7 mouse cellular contexts compared by ENCODE assay signal in the genomic region with DNA sequence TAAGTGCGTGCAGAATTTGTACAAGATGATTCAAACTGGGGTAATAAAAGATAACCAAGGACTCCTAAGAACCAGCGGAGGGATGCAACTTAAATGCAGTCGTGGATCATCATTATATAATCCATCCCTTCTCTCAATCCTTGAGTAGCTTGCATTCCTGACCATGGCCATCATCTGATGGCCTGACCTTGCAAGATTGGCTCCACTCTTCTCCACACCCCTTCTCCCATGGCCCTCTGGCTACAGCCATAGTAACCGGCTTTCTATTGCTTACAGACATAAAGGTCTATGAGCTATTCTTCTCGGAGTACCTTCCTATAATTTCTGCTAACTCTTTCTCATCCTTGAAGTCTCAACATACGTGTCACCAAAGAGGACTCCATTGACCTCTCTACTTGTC. TPM values are rescaled to one million over a fixed set of nuclear protein-coding genes. Genes with fewer than 3 reads are reported as not detected.
DNase-seq lines count a peak whose midpoint lies in the region; ATAC-seq and TF ChIP-seq lines count a peak whose summit lies in the region.

No protein-coding gene starts in this region.

- 53% methylated on average over 6 of the region's 6 CpGs for WGBS in lung, embryonic 16.5 days
- 71% methylated on average over 6 of the region's 6 CpGs for WGBS in limb, embryonic 11.5 days
- WGBS in stomach, embryonic 15.5 days = 52% methylated on average over 6 of the region's 6 CpGs

- H3K4me2 ChIP-seq in lung, embryonic 16.5 days (ENCODE audit: low read depth, low read length) = peak overlapping the region; percentile 45
- H3K4me2 ChIP-seq in limb, embryonic 11.5 days (ENCODE audit: low read depth, severe bottlenecking) = peak overlapping the region; percentile 75
- H3K4me2 ChIP-seq in stomach, embryonic 15.5 days = peak overlapping the region; percentile 53

- no peak for ATAC-seq in lung, embryonic 16.5 days (ENCODE audit: low read depth)
- ATAC-seq in limb, embryonic 11.5 days (ENCODE audit: insufficient number of reproducible peaks, low FRiP score, low TSS enrichment, low read depth) = no peak
- no peak for ATAC-seq in stomach, embryonic 15.5 days (ENCODE audit: insufficient read depth, low FRiP score, low read depth)

- H3K4me1 ChIP-seq in lung, embryonic 16.5 days (replicated peaks; ENCODE audit: control insufficient read depth, insufficient read depth, low read length) = peaks cover 28% of the 10 kb centered on the region
- H3K4me1 ChIP-seq in embryonic fibroblast, embryonic 13.5 days (ENCODE audit: control insufficient read depth, insufficient read depth, low read length) = peaks cover 15% of the 10 kb centered on the region
- peaks cover 11% of the 10 kb centered on the region for H3K4me1 ChIP-seq in limb, embryonic 11.5 days (ENCODE audit: control insufficient read depth, insufficient read depth, low read length)
- H3K4me1 ChIP-seq in stomach, embryonic 15.5 days = peaks cover 18% of the 10 kb centered on the region

- no peaks in the 10 kb centered on the region for H3K9me3 ChIP-seq in lung, embryonic 16.5 days (ENCODE audit: control insufficient read depth, low read length)
- no peaks in the 10 kb centered on the region for H3K9me3 ChIP-seq in limb, embryonic 11.5 days (ENCODE audit: control insufficient read depth, low read length)
- H3K9me3 ChIP-seq in stomach, embryonic 15.5 days = no peaks in the 10 kb centered on the region

- no peak for TF ChIP-seq POLR2A in embryonic fibroblast, embryonic 13.5 days (IDR thresholded peaks at IDR 0.05; ENCODE audit: low read depth, low read length)

- DNase-seq in lung, postnatal 10 days = no peak
- no peak for DNase-seq in limb, embryonic 11.5 days (ENCODE audit: low spot score)
- DNase-seq in frontal cortex, postnatal 14 days (ENCODE audit: low spot score in 2 of 2) = no peak
- DNase-seq in B cell, adult 2 months = no peak

- H3K27me3 ChIP-seq in lung, embryonic 16.5 days (ENCODE audit: control insufficient read depth, insufficient read depth, low read depth, low read length) = no peaks in the 10 kb centered on the region
- no peaks in the 10 kb centered on the region for H3K27me3 ChIP-seq in limb, embryonic 11.5 days (ENCODE audit: control insufficient read depth, insufficient read depth, low read length)
- H3K27me3 ChIP-seq in stomach, embryonic 15.5 days (replicated peaks) = no peaks in the 10 kb centered on the region

- H3K27ac ChIP-seq in lung, embryonic 16.5 days (ENCODE audit: low read length) = no peak overlapping the region
- peak overlapping the region; percentile 92 for H3K27ac ChIP-seq in embryonic fibroblast, embryonic 13.5 days (ENCODE audit: insufficient read depth, low read length)
- no peak overlapping the region for H3K27ac ChIP-seq in limb, embryonic 11.5 days (replicated peaks; ENCODE audit: low read depth, low read length)
- H3K27ac ChIP-seq in stomach, embryonic 15.5 days = peak overlapping the region; percentile 96; the same call in 1 of the 2 replicates

- peak overlapping the region; percentile 95 for H3K4me3 ChIP-seq in lung, embryonic 16.5 days (ENCODE audit: low read length)
- H3K4me3 ChIP-seq in embryonic fibroblast, embryonic 13.5 days (ENCODE audit: insufficient read depth, low read length) = peak overlapping the region; percentile 99
- peak overlapping the region; percentile 92 for H3K4me3 ChIP-seq in limb, embryonic 11.5 days (ENCODE audit: low read depth, low read length)
- peak overlapping the region; percentile 98 for H3K4me3 ChIP-seq in stomach, embryonic 15.5 days (replicated peaks)

- peaks cover 2% of the 10 kb centered on the region; the same call in 1 of the 2 replicates for H3K36me3 ChIP-seq in lung, embryonic 16.5 days (ENCODE audit: control insufficient read depth, insufficient read depth, low read length)
- H3K36me3 ChIP-seq in limb, embryonic 11.5 days (ENCODE audit: control insufficient read depth, insufficient read depth, low read length) = peaks cover 4% of the 10 kb centered on the region
- H3K36me3 ChIP-seq in stomach, embryonic 15.5 days = no peaks in the 10 kb centered on the region

- peak overlapping the region; percentile 98 for H3K9ac ChIP-seq in lung, embryonic 16.5 days (ENCODE audit: low read length)
- peak overlapping the region; percentile 96; the same call in 1 of the 2 replicates for H3K9ac ChIP-seq in limb, embryonic 11.5 days (ENCODE audit: low read length)
- H3K9ac ChIP-seq in stomach, embryonic 15.5 days = no peak overlapping the region

- TF ChIP-seq CTCF in embryonic fibroblast, embryonic 13.5 days (IDR thresholded peaks at IDR 0.05; ENCODE audit: borderline replicate concordance, insufficient read depth, low read length) = no peak

RNA-seq across cellular contexts. Expression of gene Pofut1, which starts 0.8 kb away (rescaled TPM):
- 6.2 and 6.7 TPM in 2 replicates for polyA plus RNA-seq in lung, embryonic 16.5 days (2015; fragmentation: Nextera tagmentation; extraction: Ambion mirVana)
- polyA plus RNA-seq in embryonic fibroblast, embryonic 13.5 days (2011; ENCODE audit: insufficient read length, low read depth, missing spikeins) = 45.7 and 49.7 TPM in 2 replicates
- 7.3 and 7.9 TPM in 2 replicates for polyA plus RNA-seq in limb, embryonic 11.5 days (2014; fragmentation: Nextera tagmentation; extraction: Ambion mirVana)
- polyA plus RNA-seq in stomach, embryonic 15.5 days (2015; fragmentation: Nextera tagmentation; extraction: Ambion mirVana) = 8.8 and 9.0 TPM in 2 replicates

RNA-seq across cellular contexts. Expression of gene Plagl2, which starts 0.9 kb away (rescaled TPM):
- 14.4 and 17.1 TPM in 2 replicates for polyA plus RNA-seq in lung, embryonic 16.5 days (2015; fragmentation: Nextera tagmentation; extraction: Ambion mirVana)
- 14.0 and 15.3 TPM in 2 replicates for polyA plus RNA-seq in embryonic fibroblast, embryonic 13.5 days (2011; ENCODE audit: insufficient read length, low read depth, missing spikeins)
- 29.6 and 33.0 TPM in 2 replicates for polyA plus RNA-seq in limb, embryonic 11.5 days (2014; fragmentation: Nextera tagmentation; extraction: Ambion mirVana)
- polyA plus RNA-seq in stomach, embryonic 15.5 days (2015; fragmentation: Nextera tagmentation; extraction: Ambion mirVana) = 20.5 and 25.6 TPM in 2 replicates

RNA-seq across cellular contexts. Expression of gene Tspyl3, which starts 16.9 kb away (rescaled TPM):
- 8.4 and 8.7 TPM in 2 replicates for polyA plus RNA-seq in lung, embryonic 16.5 days (2015; fragmentation: Nextera tagmentation; extraction: Ambion mirVana)
- polyA plus RNA-seq in embryonic fibroblast, embryonic 13.5 days (2011; ENCODE audit: insufficient read length, low read depth, missing spikeins) = 4.7 and 5.3 TPM in 2 replicates
- polyA plus RNA-seq in limb, embryonic 11.5 days (2014; fragmentation: Nextera tagmentation; extraction: Ambion mirVana) = 6.1 and 7.9 TPM in 2 replicates
- 8.6 and 9.9 TPM in 2 replicates for polyA plus RNA-seq in stomach, embryonic 15.5 days (2015; fragmentation: Nextera tagmentation; extraction: Ambion mirVana)

RNA-seq across cellular contexts. Expression of gene Kif3b, which starts 49.1 kb away (rescaled TPM):
- polyA plus RNA-seq in lung, embryonic 16.5 days (2015; fragmentation: Nextera tagmentation; extraction: Ambion mirVana) = 7.1 TPM in 2 replicates
- 20.3 and 21.9 TPM in 2 replicates for polyA plus RNA-seq in embryonic fibroblast, embryonic 13.5 days (2011; ENCODE audit: insufficient read length, low read depth, missing spikeins)
- polyA plus RNA-seq in limb, embryonic 11.5 days (2014; fragmentation: Nextera tagmentation; extraction: Ambion mirVana) = 5.1 and 5.8 TPM in 2 replicates
- polyA plus RNA-seq in stomach, embryonic 15.5 days (2015; fragmentation: Nextera tagmentation; extraction: Ambion mirVana) = 6.3 and 7.0 TPM in 2 replicates

Comparison
In these comparisons a context has a peak if more than half of its experiments do, and no peak if none do; other contexts are left out.
1. H3K27ac ChIP-seq: peak in embryonic fibroblast, embryonic 13.5 days (single experiment) and stomach, embryonic 15.5 days (single experiment); none in lung, embryonic 16.5 days (single experiment) and limb, embryonic 11.5 days (single experiment).
2. Peak in every context shown above with its lines, with median percentiles within 50 percentile points of each other: H3K4me2 ChIP-seq and H3K4me3 ChIP-seq.